Mouse (Mus musculus) cerebellum, adult (tissue): Measurements from ENCODE around the gene Cnnm3.
A peak's percentile ranks its signal among the peaks of the same experiment; 100 is the strongest.

Experiments used
- ATAC-seq: cut with Nextera tagmentation; 2 replicates; pipeline ENCODE4 v1.9.2; 2017; ENCODE audit warnings: mild to moderate bottlenecking, moderate library complexity, mixed read lengths; ENCODE audit not compliant: insufficient number of reproducible peaks, low FRiP score, low TSS enrichment

Gene Cnnm3

GRCm38 (mm10) chr1:36496719-36497118 is 14.9 kb upstream of the Cnnm3 start:
- ATAC-seq = no peak

DNA sequence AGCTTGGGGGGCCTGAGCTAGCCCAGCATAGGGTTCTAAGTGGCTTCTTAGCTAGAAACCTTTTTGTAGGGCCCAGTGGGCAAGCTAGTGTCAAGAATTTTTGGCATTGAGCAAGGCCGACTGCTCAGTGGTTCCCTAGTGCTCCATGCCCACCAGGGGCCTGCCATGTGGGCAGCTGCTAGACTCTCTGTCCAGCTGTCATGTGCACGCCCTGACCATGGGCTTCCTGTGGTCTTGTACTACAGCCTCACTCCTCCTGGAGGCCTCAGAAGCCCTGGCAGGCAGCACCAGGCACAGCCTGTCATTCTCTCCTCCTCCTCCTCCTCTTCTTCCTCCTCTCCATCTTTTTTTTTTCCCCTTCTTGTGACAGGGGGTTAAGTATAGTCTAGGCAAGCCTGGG is 14.4 kb upstream of the Cnnm3 start:
- ATAC-seq = no peak

DNA sequence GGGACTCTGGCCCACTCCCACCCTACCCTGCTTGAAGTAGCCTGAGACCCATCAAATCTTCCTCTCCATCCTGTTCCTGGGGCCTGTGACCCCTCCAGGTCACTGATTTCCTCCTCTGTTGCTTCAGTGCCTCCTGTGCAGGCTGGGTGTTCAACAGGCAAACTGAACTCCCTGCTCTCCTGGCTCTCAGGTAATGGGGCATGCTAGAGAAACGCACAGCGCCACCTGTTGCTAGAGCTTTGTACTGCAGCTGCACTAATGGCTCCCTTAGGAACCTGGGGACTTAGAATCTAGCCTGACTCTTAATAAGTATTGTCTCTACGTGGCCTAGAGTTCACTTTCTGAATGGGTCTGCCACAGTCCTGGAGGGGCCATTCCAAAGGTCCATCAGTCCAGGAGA is 10.4 kb upstream of the Cnnm3 start:
- ATAC-seq = peak; percentile 61

GRCm38 (mm10) chr1:36508238-36508637 is 3.4 kb upstream of the Cnnm3 start:
- no peak for ATAC-seq

DNA sequence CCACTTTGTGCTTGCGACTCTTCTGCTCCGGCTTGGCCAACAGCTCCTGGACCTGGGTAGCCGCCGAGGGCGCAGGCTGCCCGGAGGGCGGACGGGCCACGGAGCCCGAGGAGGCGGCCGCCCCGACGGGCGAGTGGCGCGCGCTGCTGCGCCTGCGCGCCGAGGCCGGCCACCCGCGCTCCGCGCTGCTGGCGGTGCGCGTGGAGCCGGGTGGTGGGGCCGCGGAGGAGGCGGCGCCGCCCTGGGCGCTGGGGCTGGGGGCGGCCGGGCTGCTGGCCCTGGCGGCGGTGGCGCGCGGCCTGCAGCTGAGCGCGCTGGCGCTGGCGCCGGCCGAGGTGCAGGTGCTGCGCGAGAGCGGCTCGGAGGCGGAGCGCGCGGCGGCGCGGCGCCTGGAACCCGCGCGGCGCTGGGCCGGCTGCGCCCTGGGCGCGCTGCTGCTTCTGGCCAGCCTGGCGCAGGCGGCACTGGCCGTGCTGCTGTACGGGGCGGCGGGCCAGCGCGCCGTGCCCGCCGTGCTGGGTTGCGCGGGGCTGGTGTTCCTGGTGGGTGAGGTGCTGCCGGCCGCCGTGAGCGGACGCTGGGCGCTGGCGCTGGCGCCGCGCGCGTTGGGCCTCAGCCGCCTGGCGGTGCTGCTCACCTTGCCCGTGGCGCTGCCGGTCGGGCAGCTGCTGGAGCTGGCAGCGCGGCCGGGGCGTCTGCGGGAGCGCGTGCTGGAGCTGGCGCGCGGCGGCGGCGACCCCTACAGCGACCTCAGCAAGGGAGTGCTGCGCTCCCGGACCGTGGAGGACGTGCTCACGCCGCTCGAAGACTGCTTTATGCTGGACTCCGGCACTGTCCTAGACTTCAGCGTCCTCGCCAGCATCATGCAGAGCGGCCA is 660 bp downstream of the Cnnm3 start:
- peak; percentile 27; the same call in 1 of the 2 replicates for ATAC-seq

DNA sequence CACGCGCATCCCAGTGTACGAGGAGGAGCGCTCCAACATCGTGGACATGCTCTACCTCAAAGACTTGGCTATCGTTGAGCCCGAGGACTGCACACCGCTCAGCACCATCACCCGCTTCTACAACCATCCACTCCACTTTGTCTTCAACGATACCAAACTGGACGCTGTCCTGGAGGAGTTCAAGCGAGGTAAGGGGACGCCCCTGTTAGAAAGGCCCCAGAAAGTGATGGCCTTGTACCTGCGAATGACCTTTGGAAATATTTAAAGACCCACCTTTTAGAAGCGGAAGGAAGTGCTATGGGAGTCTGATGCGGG is 1.3 kb downstream of the Cnnm3 start:
- no peak for ATAC-seq

- ATAC-seq = no peak
Measured at GRCm38 (mm10) chr1:36513310-36513709, 1.6 kb downstream of the Cnnm3 start.

- no peak for ATAC-seq
Measured at GRCm38 (mm10) chr1:36513718-36514117, 2.1 kb downstream of the Cnnm3 start.

DNA sequence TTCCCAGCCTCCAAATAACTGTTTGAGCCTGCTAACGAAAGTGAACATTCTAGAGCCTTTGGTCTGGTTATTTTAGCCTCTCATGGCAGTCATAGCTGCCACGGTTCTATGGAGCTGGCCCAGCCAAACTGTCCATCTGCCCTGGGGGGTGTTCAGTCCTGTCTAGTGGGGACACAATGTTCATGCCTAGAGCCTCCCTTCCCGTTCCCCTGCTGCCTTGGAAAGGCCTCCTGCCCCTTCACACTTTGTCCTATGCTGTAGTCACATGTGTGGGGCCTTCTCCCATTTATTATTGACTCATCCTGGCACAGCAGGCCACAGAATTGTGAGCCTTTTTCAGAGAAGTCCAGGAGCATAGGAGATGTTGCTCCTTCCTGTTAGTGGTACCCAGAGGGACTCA is 6.6 kb downstream of the Cnnm3 start:
- ATAC-seq = peak; percentile 18; the same call in 1 of the 2 replicates

DNA sequence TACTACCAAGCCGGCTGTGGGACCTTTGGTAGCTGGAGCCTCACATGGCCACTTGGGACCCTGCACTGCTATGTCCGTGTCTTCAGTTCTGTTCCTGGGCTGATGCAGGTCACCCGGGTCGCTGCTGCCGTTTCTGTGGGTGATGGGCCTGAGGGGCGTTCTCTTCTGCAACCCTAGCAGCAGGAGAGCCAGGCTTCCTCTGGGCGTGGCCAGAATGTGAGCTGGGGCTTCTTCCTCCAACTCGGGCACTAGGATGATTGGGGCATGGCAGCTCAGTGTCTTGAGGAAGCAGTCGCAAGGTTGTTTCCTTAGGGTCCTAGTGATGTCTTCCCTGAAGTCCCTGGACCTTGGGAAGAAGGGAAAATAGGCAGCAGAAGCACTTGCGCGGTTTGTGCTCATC is 8.0 kb downstream of the Cnnm3 start:
- ATAC-seq = no peak

GRCm38 (mm10) chr1:36522210-36522609 is 10.5 kb downstream of the Cnnm3 start:
- ATAC-seq = no peak

- no peak for ATAC-seq
Measured at GRCm38 (mm10) chr1:36523332-36524013, 11.8 kb downstream of the Cnnm3 start.

GRCm38 (mm10) chr1:36524058-36524457 is 12.4 kb downstream of the Cnnm3 start:
- no peak for ATAC-seq

DNA sequence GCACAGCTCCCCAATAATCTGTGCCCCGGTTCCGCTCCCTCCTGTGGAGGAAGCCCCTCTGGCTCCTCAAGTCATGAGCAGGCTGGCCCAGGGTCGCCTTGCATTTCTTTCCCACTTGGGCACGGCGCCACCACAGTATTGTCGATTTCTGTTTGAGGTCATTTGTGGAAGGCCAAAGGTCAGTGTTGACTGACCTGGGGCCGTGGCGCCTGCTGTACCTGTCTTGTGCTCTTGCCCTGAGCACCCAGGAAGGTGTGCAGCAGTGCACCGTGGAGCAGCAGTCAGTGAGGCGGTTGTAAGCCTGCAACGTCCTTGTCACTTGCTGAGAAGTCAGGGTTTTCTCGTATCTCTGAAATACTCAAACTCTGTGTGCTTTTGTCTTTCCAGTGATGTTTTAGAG is 14.1 kb downstream of the Cnnm3 start:
- ATAC-seq = no peak

DNA sequence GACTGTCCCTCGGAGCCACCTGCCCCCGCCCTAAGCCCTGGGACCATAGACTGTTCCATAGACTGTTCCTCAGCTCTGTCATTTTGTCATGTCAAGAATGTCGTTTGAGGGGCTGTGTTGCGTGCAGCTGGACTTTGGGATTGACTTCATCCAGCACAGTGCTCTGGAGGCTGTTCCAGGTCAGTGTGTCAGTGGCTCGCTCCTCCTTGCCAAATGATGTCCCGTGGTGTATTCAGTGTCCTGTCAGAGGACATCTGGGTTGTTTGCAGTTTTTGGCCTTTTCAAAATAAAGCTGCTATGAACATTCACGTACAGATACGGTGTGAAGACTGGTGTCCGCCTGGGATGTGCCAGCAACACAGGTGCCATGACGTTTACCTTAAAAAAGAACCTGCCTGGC is 15.2 kb downstream of the Cnnm3 start:
- ATAC-seq = no peak

- ATAC-seq = no peak
Measured at GRCm38 (mm10) chr1:36528351-36528750, 16.7 kb downstream of the Cnnm3 start.

DNA sequence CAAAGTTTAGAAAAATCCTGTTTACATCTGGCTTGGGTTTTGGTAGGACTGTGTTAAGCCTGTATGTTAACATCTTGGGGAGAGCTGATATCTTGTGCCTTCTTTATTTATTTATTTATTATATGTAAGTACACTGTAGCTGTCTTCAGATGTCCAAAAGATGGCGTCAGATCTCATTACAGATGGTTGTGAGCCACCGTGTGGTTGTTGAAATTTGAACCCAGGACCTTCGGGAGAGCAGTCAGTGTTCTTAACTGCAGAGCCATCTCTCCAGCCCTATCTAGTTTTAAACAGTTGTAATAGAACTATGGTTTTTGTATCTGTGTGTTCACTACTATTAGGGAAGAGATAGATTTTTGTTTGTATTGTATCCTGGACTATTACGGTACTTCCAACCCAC is 17.6 kb downstream of the Cnnm3 start:
- no peak for ATAC-seq

DNA sequence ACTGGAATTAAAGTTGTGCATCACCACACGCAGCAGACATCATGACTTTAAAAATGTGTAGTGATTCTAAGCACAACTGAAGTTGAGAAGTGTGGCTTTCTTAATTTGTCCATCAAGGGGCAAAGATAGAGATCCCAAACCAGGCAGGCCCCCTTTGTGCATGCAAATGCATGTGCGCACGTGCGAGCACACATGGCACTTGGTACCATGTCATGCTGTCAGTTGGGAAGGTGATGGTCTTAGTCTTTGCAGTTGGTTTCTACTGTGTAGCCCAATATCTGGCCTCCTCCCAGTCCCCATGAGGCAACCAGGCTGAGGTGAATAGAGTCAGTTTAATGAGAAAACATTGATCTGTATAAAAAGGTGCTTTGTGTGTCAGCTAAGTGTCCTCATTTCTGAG is 18.2 kb downstream of the Cnnm3 start:
- no peak for ATAC-seq

GRCm38 (mm10) chr1:36530485-36530884 is 18.8 kb downstream of the Cnnm3 start:
- ATAC-seq = no peak

- no peak for ATAC-seq
Measured at GRCm38 (mm10) chr1:36530962-36531361, 19.3 kb downstream of the Cnnm3 start.

DNA sequence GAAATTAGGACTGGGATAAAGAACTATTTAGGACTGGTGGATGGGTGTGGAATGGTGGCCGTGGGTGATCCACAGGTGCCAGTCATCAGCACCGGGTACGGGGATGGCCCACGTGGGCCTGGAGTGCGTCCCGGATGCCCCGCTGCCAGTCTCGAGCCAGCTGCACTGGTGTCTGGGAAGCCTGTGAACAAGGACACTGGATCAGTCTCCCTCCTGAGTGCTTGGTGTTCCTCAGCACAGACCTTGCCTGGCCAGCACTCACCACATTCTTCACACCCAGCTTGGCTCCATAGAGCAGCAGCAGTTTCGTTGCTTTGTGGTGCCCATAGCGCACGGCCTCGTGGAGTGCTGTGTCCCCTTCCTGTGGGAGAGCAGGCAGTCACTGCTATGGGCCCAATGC is 19.8 kb downstream of the Cnnm3 start:
- no peak for ATAC-seq

- ATAC-seq = no peak
Measured at GRCm38 (mm10) chr1:36533546-36533945, 21.9 kb downstream of the Cnnm3 start.
